Mouse (Mus musculus) cerebellum, adult 2 months (tissue): Measurements from ENCODE around the gene Gnb5. TPM values are rescaled to one million over a fixed set of nuclear protein-coding genes. Genes with fewer than 3 reads are reported as not detected.

Experiments used
- DNase-seq, 2 experiments: peaks; one replicate each; pipeline ENCODE4 v3.0.0; 2021
- H3K27ac ChIP-seq: fragments of 200-500 bp; 2 replicates; pipeline ENCODE4 v1.5.1; 2012; ENCODE audit warnings: low read length, control low read depth, inconsistent platforms; ENCODE audit not compliant: insufficient read depth
- H3K27me3 ChIP-seq: fragments of 200-500 bp; 2 replicates; pipeline ENCODE4 v1.6.1; 2012; ENCODE audit warnings: inconsistent platforms, mild to moderate bottlenecking, low read length, moderate library complexity; ENCODE audit not compliant: control insufficient read depth, insufficient read depth
- H3K4me1 ChIP-seq: fragments of 200-500 bp; 2 replicates; pipeline ENCODE4 v1.6.1; 2011; ENCODE audit warnings: low read length; ENCODE audit not compliant: control insufficient read depth, insufficient read depth
- H3K4me3 ChIP-seq: fragments of 200-500 bp; replicated peaks from 2 replicates; pipeline ENCODE3; 2011; ENCODE audit warnings: mild to moderate bottlenecking, low read depth, low read length, control low read depth; ENCODE audit not compliant: insufficient read depth
- CTCF ChIP-seq: fragments of 200-500 bp; IDR thresholded peaks from 2 replicates; pipeline ENCODE4 v1.5.1; 2011; ENCODE audit warnings: low read depth, mild to moderate bottlenecking, control low read depth, low read length, moderate library complexity, borderline replicate concordance; ENCODE audit not compliant: insufficient read depth
- POLR2A ChIP-seq: fragments of 200-500 bp; IDR thresholded peaks from 2 replicates; pipeline ENCODE4 v1.6.1; 2011; ENCODE audit warnings: low read length, control low read depth, borderline replicate concordance; ENCODE audit not compliant: insufficient read depth
- WGBS: fragments of 180-500 bp; shearing (Covaris S2); methylation state at CpG from one replicate; pipeline ENCODE4 v1.1.7; 2018; 5-methylcytosine and 5-hydroxymethylcytosine counted together
- polyA plus RNA-seq: library from polyadenylated mRNA; depleted of rRNA; stranded (reverse); fragments of >200 nt; gene quantifications from 2 replicates; pipeline ENCODE4 v1.2.3, GENCODE M21; 2012; rRNA removed

Gene Gnb5
- polyA plus RNA-seq, 1 experiment, result 194 TPM

GRCm38 (mm10) chr9:75382825-75383224 is 76.7 kb downstream of the Gnb5 start:
- H3K27ac ChIP-seq, result no peak overlapping the region
- no peak overlapping the region for H3K4me3 ChIP-seq
- no peak for DNase-seq
- 88% methylated on average over 14 of the region's 14 CpGs for WGBS
- H3K4me1 ChIP-seq, result no peaks in the 10 kb centered on the region
- TF ChIP-seq POLR2A (no peak), CTCF (no peak)
- H3K27me3 ChIP-seq, result no peaks in the 10 kb centered on the region

- Histone ChIP-seq H3K4me3 (no peak overlapping the region), H3K27ac (no peak overlapping the region), H3K4me1 (no peaks in the 10 kb centered on the region), H3K27me3 (no peaks in the 10 kb centered on the region)
- WGBS, result 85% methylated on average over 9 of the region's 9 CpGs
- TF ChIP-seq POLR2A (no peak), CTCF (peak; percentile 10; the same call in 1 of the 2 replicates)
- no peak for DNase-seq
Observed at GRCm38 (mm10) chr9:75383785-75384184, 77.7 kb downstream of the Gnb5 start.

- DNase-seq, result no peak
- no peaks in the 10 kb centered on the region for H3K27me3 ChIP-seq
- 86% methylated on average over 3 of the region's 3 CpGs for WGBS
- TF ChIP-seq CTCF, result no peak
- no peak for TF ChIP-seq POLR2A
- H3K27ac ChIP-seq, result no peak overlapping the region
- no peaks in the 10 kb centered on the region for H3K4me1 ChIP-seq
- no peak overlapping the region for H3K4me3 ChIP-seq
Observed at GRCm38 (mm10) chr9:75384337-75384962, 78.4 kb downstream of the Gnb5 start.

- Histone ChIP-seq H3K4me3 (no peak overlapping the region), H3K4me1 (no peaks in the 10 kb centered on the region), H3K27me3 (no peaks in the 10 kb centered on the region), H3K27ac (no peak overlapping the region)
- TF ChIP-seq POLR2A, result no peak
- TF ChIP-seq CTCF, result no peak
- DNase-seq, result no peak
- WGBS, result 74% methylated on average over 9 of the region's 9 CpGs
Observed at GRCm38 (mm10) chr9:75385218-75385974, 79.3 kb downstream of the Gnb5 start.

- no peak for DNase-seq
- no peaks in the 10 kb centered on the region for H3K27me3 ChIP-seq
- WGBS, result 45% methylated on average over 12 of the region's 12 CpGs
Observed at GRCm38 (mm10) chr9:75393251-75393650, 87.2 kb downstream of the Gnb5 start.

More at GRCm38 (mm10) chr9:75393251-75393650, 87.2 kb downstream of the Gnb5 start:
- Histone ChIP-seq H3K4me3 (no peak overlapping the region), H3K27ac (no peak overlapping the region), H3K4me1 (peaks cover 10% of the 10 kb centered on the region)
- TF ChIP-seq POLR2A (no peak), CTCF (no peak)

Other genes with a start within 250 kb of the Gnb5 start
- gene Myo5a, start 235.3 kb upstream of the Gnb5 start, polyA plus RNA-seq, result 86.4 and 89.9 TPM in 2 replicates
- gene Myo5c, start 74.3 kb upstream of the Gnb5 start, polyA plus RNA-seq, result 3.9 and 4.1 TPM in 2 replicates
- gene Bcl2l10, start 41.5 kb downstream of the Gnb5 start, polyA plus RNA-seq, result 0.17 and 0.25 TPM in 2 replicates
- 71.3 and 76.0 TPM in 2 replicates for gene Mapk6, start 103.7 kb downstream of the Gnb5 start, polyA plus RNA-seq
- 26.9 and 31.6 TPM in 2 replicates for gene Leo1, start 135.2 kb downstream of the Gnb5 start, polyA plus RNA-seq